Mouse (Mus musculus): ENCODE measurements around the gene Ccr1.

DNA sequence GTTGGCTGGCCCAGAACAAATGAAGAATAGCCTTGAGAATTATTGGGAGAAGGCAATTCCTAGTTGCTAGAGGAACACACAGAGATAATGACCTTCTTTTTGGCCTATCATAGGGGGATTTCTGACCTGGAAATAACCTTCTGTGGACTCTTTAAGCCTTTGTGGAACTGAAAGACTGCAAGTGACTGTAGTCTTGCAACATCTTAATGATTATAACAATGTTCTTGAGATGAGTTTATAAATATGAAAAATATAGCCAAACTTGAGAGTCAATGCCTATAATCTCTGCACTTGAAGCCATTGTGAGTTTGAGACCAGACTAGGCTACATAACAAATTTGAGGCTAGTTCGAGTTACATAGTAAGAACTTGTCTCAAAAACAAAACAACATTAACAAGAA, 11.6 kb downstream of the Ccr1 start:
- TF ChIP-seq CTCF (IDR thresholded peaks at IDR 0.05; ENCODE audit: insufficient read depth, low read length) = no peak
- no peak for TF ChIP-seq POLR2A (IDR thresholded peaks at IDR 0.05; ENCODE audit: borderline replicate concordance, extremely low read depth, low read depth, low read length)
